Mouse (Mus musculus) neural tube, embryonic 14.5 days (tissue): Measurements from ENCODE around the gene Tex14. TPM values are rescaled to one million over a fixed set of nuclear protein-coding genes. Genes with fewer than 3 reads are reported as not detected.

Experiments used
- ATAC-seq: fragments of 200-750 bp; cut with Nextera tagmentation; 2 replicates; pipeline ENCODE4 v1.8.0; 2017; ENCODE audit warnings: low read depth, mild to moderate bottlenecking, moderate TSS enrichment, moderate library complexity
- H3K27ac ChIP-seq: fragments of 300-500 bp; sonication (generic); 2 replicates; pipeline ENCODE4 v1.5.1; 2014; ENCODE audit warnings: low read depth, mild to moderate bottlenecking, control low read depth, low read length, moderate library complexity, mixed read lengths
- H3K27me3 ChIP-seq: fragments of 300-500 bp; sonication (generic); 2 replicates; pipeline ENCODE4 v1.6.1; 2014; ENCODE audit warnings: low read length; ENCODE audit not compliant: control insufficient read depth, insufficient read depth
- H3K36me3 ChIP-seq: fragments of 300-500 bp; sonication (generic); 2 replicates; pipeline ENCODE4 v1.6.1; 2014; ENCODE audit warnings: low read length, mixed read lengths; ENCODE audit not compliant: control insufficient read depth, insufficient read depth
- H3K4me1 ChIP-seq: fragments of 300-500 bp; sonication (generic); 2 replicates; pipeline ENCODE4 v1.6.1; 2014; ENCODE audit warnings: low read length; ENCODE audit not compliant: control insufficient read depth, insufficient read depth
- H3K4me2 ChIP-seq: fragments of 300-500 bp; sonication (generic); 2 replicates; pipeline ENCODE4 v1.6.1; 2014; ENCODE audit warnings: mild to moderate bottlenecking, low read depth, low read length, control low read depth
- H3K4me3 ChIP-seq: fragments of 300-500 bp; sonication (generic); 2 replicates; pipeline ENCODE4 v1.5.1; 2014; ENCODE audit warnings: low read depth, low read length, control low read depth, mixed read lengths
- H3K9ac ChIP-seq: fragments of 300-500 bp; sonication (generic); replicated peaks from 2 replicates; pipeline ENCODE4 v1.6.1; 2014; ENCODE audit warnings: low read depth, mild to moderate bottlenecking, control low read depth, low read length, mixed read lengths
- H3K9me3 ChIP-seq: fragments of 300-500 bp; sonication (generic); 2 replicates; pipeline ENCODE4 v1.6.1; 2016; ENCODE audit warnings: low read length; ENCODE audit not compliant: control insufficient read depth
- WGBS: fragments of 180-500 bp; shearing (Covaris S2); extraction: QIAGEN DNeasy Blood & Tissue Kit; methylation state at CpG from one replicate; pipeline ENCODE4 v1.1.7; 2014; 5-methylcytosine and 5-hydroxymethylcytosine counted together
- polyA plus RNA-seq: library from polyadenylated mRNA; unstranded; fragments of >200 nt; fragmentation: Nextera tagmentation; extraction: Ambion mirVana; gene quantifications from 2 replicates; pipeline ENCODE4 v1.2.1, GENCODE M21; 2014

Gene Tex14
- polyA plus RNA-seq, 1 experiment from 2014 or later, result 0.51 TPM

- no peaks in the 10 kb centered on the region for H3K36me3 ChIP-seq
- ATAC-seq, result no peak
- no peaks in the 10 kb centered on the region for H3K27me3 ChIP-seq
- no peaks in the 10 kb centered on the region for H3K4me1 ChIP-seq
- no peak overlapping the region for H3K4me2 ChIP-seq
- H3K4me3 ChIP-seq, result no peak overlapping the region
- H3K9ac ChIP-seq, result no peak overlapping the region
- no peaks in the 10 kb centered on the region for H3K9me3 ChIP-seq
- H3K27ac ChIP-seq, result no peak overlapping the region
Measured at GRCm38 (mm10) chr11:87524780-87525179, 119.9 kb downstream of the Tex14 start.

GRCm38 (mm10) chr11:87527364-87527763 lies 122.5 kb downstream of the Tex14 start:
- Histone ChIP-seq H3K9ac (no peak overlapping the region), H3K9me3 (no peaks in the 10 kb centered on the region), H3K36me3 (no peaks in the 10 kb centered on the region), H3K27ac (no peak overlapping the region), H3K4me3 (no peak overlapping the region), H3K27me3 (no peaks in the 10 kb centered on the region), H3K4me2 (no peak overlapping the region), H3K4me1 (no peaks in the 10 kb centered on the region)
- WGBS, result 81% methylated on average over 3 of the region's 3 CpGs
- no peak for ATAC-seq

DNA sequence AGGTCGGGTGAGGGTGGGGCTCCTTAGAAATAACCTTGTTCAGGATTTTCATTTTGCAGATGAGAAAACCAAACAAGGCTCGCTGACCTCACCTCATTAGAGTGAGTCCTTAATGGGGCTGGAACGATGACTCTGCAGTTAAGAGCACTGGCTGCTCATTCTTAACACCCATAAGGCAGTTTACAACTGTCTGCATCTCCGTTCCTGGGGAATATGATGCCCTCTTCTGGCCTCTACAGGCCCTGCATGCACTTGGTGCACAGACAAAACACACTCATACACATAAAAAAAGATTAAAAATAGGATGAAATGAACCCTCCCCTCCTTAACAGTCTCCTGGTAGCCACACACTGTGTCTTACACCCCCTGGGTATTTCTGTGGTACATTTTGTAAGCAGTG lies 123.1 kb downstream of the Tex14 start:
- Histone ChIP-seq H3K9me3 (no peaks in the 10 kb centered on the region), H3K27ac (no peak overlapping the region), H3K27me3 (no peaks in the 10 kb centered on the region), H3K36me3 (no peaks in the 10 kb centered on the region), H3K4me1 (no peaks in the 10 kb centered on the region), H3K4me3 (no peak overlapping the region), H3K4me2 (no peak overlapping the region), H3K9ac (no peak overlapping the region)
- no peak for ATAC-seq
- 41% methylated on average over 4 of the region's 4 CpGs for WGBS

DNA sequence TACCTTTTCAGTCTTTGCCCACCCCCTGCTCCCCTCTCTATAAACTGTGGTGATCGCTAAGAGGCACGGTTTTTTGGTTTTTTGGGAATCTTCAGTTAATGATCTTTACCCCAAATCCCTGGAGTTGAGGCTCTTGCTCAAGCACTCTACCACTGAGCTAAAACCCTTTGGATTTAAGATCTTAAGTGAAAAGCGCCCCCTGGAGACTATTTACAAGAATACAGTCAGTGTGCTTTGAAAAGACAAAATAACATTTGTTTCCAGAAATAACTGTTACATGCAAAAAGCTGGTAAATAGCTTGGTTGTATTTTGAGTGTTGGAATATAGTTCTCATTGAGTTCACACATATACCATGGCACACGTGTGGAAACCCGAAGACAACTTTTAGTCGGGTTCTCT lies 126.8 kb downstream of the Tex14 start:
- Histone ChIP-seq H3K4me3 (no peak overlapping the region), H3K4me1 (no peaks in the 10 kb centered on the region), H3K9ac (no peak overlapping the region), H3K9me3 (no peaks in the 10 kb centered on the region), H3K36me3 (no peaks in the 10 kb centered on the region), H3K27ac (no peak overlapping the region), H3K4me2 (no peak overlapping the region), H3K27me3 (no peaks in the 10 kb centered on the region)
- no peak for ATAC-seq
- WGBS, result 55% methylated on average over 6 of the region's 6 CpGs

GRCm38 (mm10) chr11:87542285-87542684 lies 137.4 kb downstream of the Tex14 start:
- 34% methylated on average over 8 of the region's 8 CpGs for WGBS
- Histone ChIP-seq H3K9ac (no peak overlapping the region), H3K27ac (no peak overlapping the region), H3K9me3 (no peaks in the 10 kb centered on the region), H3K36me3 (no peaks in the 10 kb centered on the region), H3K4me3 (no peak overlapping the region), H3K4me1 (no peaks in the 10 kb centered on the region), H3K4me2 (no peak overlapping the region), H3K27me3 (no peaks in the 10 kb centered on the region)
- no peak for ATAC-seq

DNA sequence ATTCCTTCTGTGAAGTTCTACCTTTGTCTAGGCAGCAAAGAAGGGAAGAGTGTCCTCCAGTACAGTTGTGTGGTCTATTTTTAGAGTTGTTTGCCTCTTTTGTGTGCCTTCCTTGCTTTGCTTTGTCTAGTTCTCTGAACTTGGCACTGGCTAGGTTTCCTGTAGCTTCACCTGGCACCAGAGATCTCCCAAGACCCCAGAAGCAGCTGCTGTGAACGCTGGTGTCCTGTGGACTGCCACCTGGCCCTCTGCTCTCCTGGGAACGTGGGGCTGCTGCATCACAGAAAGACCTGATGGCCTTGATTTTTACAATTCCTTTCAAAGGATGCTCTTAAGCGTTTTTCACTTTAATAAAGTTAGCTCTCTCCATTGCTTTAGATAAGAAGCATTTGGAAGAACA lies 138.0 kb downstream of the Tex14 start:
- H3K4me2 ChIP-seq, result no peak overlapping the region
- whole genome bisulfite sequencing, result 44% methylated on average over 3 of the region's 3 CpGs
- no peak for ATAC-seq
- no peaks in the 10 kb centered on the region for H3K36me3 ChIP-seq
- H3K4me1 ChIP-seq, result no peaks in the 10 kb centered on the region
- H3K27ac ChIP-seq, result no peak overlapping the region
- H3K27me3 ChIP-seq, result no peaks in the 10 kb centered on the region
- no peaks in the 10 kb centered on the region for H3K9me3 ChIP-seq
- no peak overlapping the region for H3K9ac ChIP-seq
- H3K4me3 ChIP-seq, result no peak overlapping the region

DNA sequence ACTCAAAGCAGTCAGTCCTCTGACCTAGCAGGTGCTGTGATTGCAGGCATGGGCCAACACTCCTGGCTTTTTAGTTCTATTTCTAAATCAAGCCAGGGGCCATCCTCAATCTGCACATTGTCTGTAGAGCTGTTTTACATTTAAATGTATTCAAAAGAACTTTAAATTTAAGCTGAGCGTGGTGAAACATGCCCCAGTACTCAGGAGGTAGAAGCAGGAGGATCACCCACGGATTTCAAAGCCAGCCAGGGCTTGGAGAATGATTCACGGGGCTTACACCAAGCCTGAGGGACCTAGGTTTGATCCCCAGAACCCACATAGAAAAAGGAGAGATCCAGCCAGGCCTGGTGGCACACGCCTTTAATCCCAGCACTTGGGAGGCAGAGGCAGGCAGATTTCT lies 148.5 kb downstream of the Tex14 start:
- 69% methylated on average over 4 of the region's 4 CpGs for WGBS

GRCm38 (mm10) chr11:87554386-87554785 lies 149.5 kb downstream of the Tex14 start:
- no peak overlapping the region for H3K27ac ChIP-seq
- no peak overlapping the region for H3K9ac ChIP-seq
- 50% methylated on average over 5 of the region's 5 CpGs for WGBS
- no peaks in the 10 kb centered on the region for H3K9me3 ChIP-seq
- H3K4me2 ChIP-seq, result no peak overlapping the region
- no peak for ATAC-seq
- H3K36me3 ChIP-seq, result no peaks in the 10 kb centered on the region
- no peaks in the 10 kb centered on the region for H3K4me1 ChIP-seq
- H3K27me3 ChIP-seq, result no peaks in the 10 kb centered on the region
- no peak overlapping the region for H3K4me3 ChIP-seq

More for the DNA sequence above, 148.5 kb downstream of the Tex14 start:
- no peaks in the 10 kb centered on the region for H3K4me1 ChIP-seq
- no peak overlapping the region for H3K9ac ChIP-seq
- no peaks in the 10 kb centered on the region for H3K36me3 ChIP-seq
- H3K4me2 ChIP-seq, result no peak overlapping the region
- H3K9me3 ChIP-seq, result no peaks in the 10 kb centered on the region
- H3K27me3 ChIP-seq, result no peaks in the 10 kb centered on the region
- no peak overlapping the region for H3K4me3 ChIP-seq
- no peak for ATAC-seq
- no peak overlapping the region for H3K27ac ChIP-seq

DNA sequence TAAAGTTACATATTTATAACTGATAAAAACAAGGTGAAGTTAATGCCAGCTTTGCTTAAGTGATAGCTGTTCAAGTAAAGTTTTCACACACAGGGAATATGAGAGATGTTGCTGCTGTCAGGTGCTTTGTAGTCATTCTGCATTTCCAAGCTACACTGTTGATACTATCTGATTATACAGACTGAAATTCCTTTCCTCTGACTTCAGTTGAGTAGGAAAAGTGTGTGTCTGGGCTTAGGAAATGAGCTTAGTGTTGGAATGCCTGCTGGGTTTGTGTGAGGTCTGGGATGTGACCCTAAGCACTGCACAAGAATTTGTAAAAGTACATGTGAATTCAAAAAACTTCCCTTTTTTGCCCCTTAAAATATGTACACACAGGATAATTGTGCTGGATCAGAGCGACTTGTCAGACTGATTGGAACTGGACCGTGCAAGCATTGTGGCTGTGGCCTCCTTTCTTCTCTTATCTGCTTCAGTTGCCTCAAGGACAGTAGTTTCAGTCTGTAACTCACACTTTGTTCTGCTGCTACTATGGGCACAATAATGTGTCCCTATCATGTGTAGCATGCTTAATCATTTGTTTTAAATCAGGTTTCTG lies 150.3 kb downstream of the Tex14 start:
- no peak overlapping the region for H3K9ac ChIP-seq
- no peak for ATAC-seq
- H3K4me1 ChIP-seq, result no peaks in the 10 kb centered on the region
- H3K4me2 ChIP-seq, result no peak overlapping the region
- H3K36me3 ChIP-seq, result no peaks in the 10 kb centered on the region
- WGBS, result 64% methylated on average over 2 of the region's 2 CpGs
- no peak overlapping the region for H3K27ac ChIP-seq
- H3K27me3 ChIP-seq, result no peaks in the 10 kb centered on the region
- H3K4me3 ChIP-seq, result no peak overlapping the region
- no peaks in the 10 kb centered on the region for H3K9me3 ChIP-seq
